Mouse (Mus musculus): ENCODE data around the gene Rbfox2.

- TF ChIP-seq MXI1 (IDR thresholded peaks at IDR 0.05; ENCODE audit: low read depth, low read length), result no peak
- TF ChIP-seq ETS1 (conservative IDR thresholded peaks at IDR 0.05; ENCODE audit: low read depth, low read length), result no peak
- no peak for TF ChIP-seq ZMIZ1 (IDR thresholded peaks at IDR 0.05; ENCODE audit: low read depth, low read length)
- TF ChIP-seq MAX (IDR thresholded peaks at IDR 0.05; ENCODE audit: low read length), result no peak
- TF ChIP-seq JUN (IDR thresholded peaks at IDR 0.05; ENCODE audit: insufficient read depth, low read depth, low read length), result no peak
- TF ChIP-seq USF2 (conservative IDR thresholded peaks at IDR 0.05; ENCODE audit: low read depth, low read length), result no peak
- no peak for TF ChIP-seq MAFK (IDR thresholded peaks at IDR 0.05; ENCODE audit: insufficient replicate concordance, low read length)
- TF ChIP-seq E2F4 (IDR thresholded peaks at IDR 0.05; ENCODE audit: insufficient replicate concordance, low read depth, low read length), result no peak
- TF ChIP-seq CTCF (conservative IDR thresholded peaks at IDR 0.05 in 1 of 2, IDR thresholded peaks at IDR 0.05 in 1 of 2; ENCODE audit: low read depth in 2 of 2, low read length in 2 of 2), result no peak
Measured at GRCm38 (mm10) chr15:77235551-77235950, 71.3 kb downstream of the Rbfox2 start.
